Mouse (Mus musculus): ENCODE data around the gene Gna15. TPM values are rescaled to one million over a fixed set of nuclear protein-coding genes. Genes with fewer than 3 reads are reported as not detected.

The Gna15 gene
- polyA plus RNA-seq, 1 experiment = 3.4 TPM

- H3K27ac ChIP-seq (ENCODE audit: insufficient read depth, low read length) = no peak overlapping the region
- peaks cover 13% of the 10 kb centered on the region for H3K4me1 ChIP-seq (ENCODE audit: control insufficient read depth, insufficient read depth, low read length)
- TF ChIP-seq POLR2A (IDR thresholded peaks at IDR 0.05; ENCODE audit: extremely low read depth, insufficient read depth, low read length) = no peak
- no peak for TF ChIP-seq CTCF (IDR thresholded peaks at IDR 0.05; ENCODE audit: extremely low read depth, insufficient read depth, low read length)
- H3K4me3 ChIP-seq (ENCODE audit: insufficient read depth, low read length) = no peak overlapping the region
These were observed 58.0 kb downstream of the Gna15 start for GRCm38 (mm10) chr10:81466066-81466465.

GRCm38 (mm10) chr10:81465265-81465645, 58.8 kb downstream of the Gna15 start:
- Histone ChIP-seq H3K4me3 (ENCODE audit: insufficient read depth, low read length) (no peak overlapping the region), H3K27ac (ENCODE audit: insufficient read depth, low read length) (no peak overlapping the region), H3K4me1 (ENCODE audit: control insufficient read depth, insufficient read depth, low read length) (peaks cover 13% of the 10 kb centered on the region)
- TF ChIP-seq POLR2A (IDR thresholded peaks at IDR 0.05; ENCODE audit: extremely low read depth, insufficient read depth, low read length) (no peak), CTCF (IDR thresholded peaks at IDR 0.05; ENCODE audit: extremely low read depth, insufficient read depth, low read length) (no peak)

- no peak for TF ChIP-seq CTCF (IDR thresholded peaks at IDR 0.05; ENCODE audit: extremely low read depth, insufficient read depth, low read length)
- no peak for TF ChIP-seq POLR2A (IDR thresholded peaks at IDR 0.05; ENCODE audit: extremely low read depth, insufficient read depth, low read length)
- no peak overlapping the region for H3K4me3 ChIP-seq (ENCODE audit: insufficient read depth, low read length)
- H3K27ac ChIP-seq (ENCODE audit: insufficient read depth, low read length) = no peak overlapping the region
- H3K4me1 ChIP-seq (ENCODE audit: control insufficient read depth, insufficient read depth, low read length) = peaks cover 10% of the 10 kb centered on the region
These were observed 59.4 kb downstream of the Gna15 start for GRCm38 (mm10) chr10:81464405-81465264.

GRCm38 (mm10) chr10:81463531-81463930, 60.5 kb downstream of the Gna15 start:
- TF ChIP-seq CTCF (IDR thresholded peaks at IDR 0.05; ENCODE audit: extremely low read depth, insufficient read depth, low read length) (no peak), POLR2A (IDR thresholded peaks at IDR 0.05; ENCODE audit: extremely low read depth, insufficient read depth, low read length) (no peak)
- Histone ChIP-seq H3K4me3 (ENCODE audit: insufficient read depth, low read length) (no peak overlapping the region), H3K4me1 (ENCODE audit: control insufficient read depth, insufficient read depth, low read length) (peaks cover 6% of the 10 kb centered on the region), H3K27ac (ENCODE audit: insufficient read depth, low read length) (no peak overlapping the region)

- no peak overlapping the region for H3K4me3 ChIP-seq (ENCODE audit: insufficient read depth, low read length)
- H3K4me1 ChIP-seq (ENCODE audit: control insufficient read depth, insufficient read depth, low read length) = peaks cover 3% of the 10 kb centered on the region
- no peak overlapping the region for H3K27ac ChIP-seq (ENCODE audit: insufficient read depth, low read length)
- TF ChIP-seq POLR2A (IDR thresholded peaks at IDR 0.05; ENCODE audit: extremely low read depth, insufficient read depth, low read length) (no peak), CTCF (IDR thresholded peaks at IDR 0.05; ENCODE audit: extremely low read depth, insufficient read depth, low read length) (no peak)
These were observed 61.1 kb downstream of the Gna15 start for GRCm38 (mm10) chr10:81462917-81463316.

- Histone ChIP-seq H3K4me1 (ENCODE audit: control insufficient read depth, insufficient read depth, low read length) (peaks cover 1% of the 10 kb centered on the region; the same call in 1 of the 2 replicates), H3K4me3 (ENCODE audit: insufficient read depth, low read length) (no peak overlapping the region), H3K27ac (ENCODE audit: insufficient read depth, low read length) (no peak overlapping the region)
- TF ChIP-seq CTCF (IDR thresholded peaks at IDR 0.05; ENCODE audit: extremely low read depth, insufficient read depth, low read length) (no peak), POLR2A (IDR thresholded peaks at IDR 0.05; ENCODE audit: extremely low read depth, insufficient read depth, low read length) (no peak; the same call in 1 of the 2 replicates)
These were observed 61.6 kb downstream of the Gna15 start for GRCm38 (mm10) chr10:81462415-81462804.

- TF ChIP-seq POLR2A (IDR thresholded peaks at IDR 0.05; ENCODE audit: extremely low read depth, insufficient read depth, low read length) (no peak), CTCF (IDR thresholded peaks at IDR 0.05; ENCODE audit: extremely low read depth, insufficient read depth, low read length) (no peak)
- H3K27ac ChIP-seq (ENCODE audit: insufficient read depth, low read length) = no peak overlapping the region
- peaks cover 1% of the 10 kb centered on the region; the same call in 1 of the 2 replicates for H3K4me1 ChIP-seq (ENCODE audit: control insufficient read depth, insufficient read depth, low read length)
- H3K4me3 ChIP-seq (ENCODE audit: insufficient read depth, low read length) = no peak overlapping the region
These were observed 62.2 kb downstream of the Gna15 start for GRCm38 (mm10) chr10:81461673-81462414.

GRCm38 (mm10) chr10:81460951-81461350, 63.1 kb downstream of the Gna15 start:
- no peak overlapping the region for H3K4me3 ChIP-seq (ENCODE audit: insufficient read depth, low read length)
- no peak overlapping the region for H3K27ac ChIP-seq (ENCODE audit: insufficient read depth, low read length)
- TF ChIP-seq CTCF (IDR thresholded peaks at IDR 0.05; ENCODE audit: extremely low read depth, insufficient read depth, low read length) = no peak
- TF ChIP-seq POLR2A (IDR thresholded peaks at IDR 0.05; ENCODE audit: extremely low read depth, insufficient read depth, low read length) = no peak
- H3K4me1 ChIP-seq (ENCODE audit: control insufficient read depth, insufficient read depth, low read length) = no peaks in the 10 kb centered on the region

- Histone ChIP-seq H3K4me1 (ENCODE audit: control insufficient read depth, insufficient read depth, low read length) (no peaks in the 10 kb centered on the region), H3K4me3 (ENCODE audit: insufficient read depth, low read length) (no peak overlapping the region), H3K27ac (ENCODE audit: insufficient read depth, low read length) (no peak overlapping the region)
- TF ChIP-seq CTCF (IDR thresholded peaks at IDR 0.05; ENCODE audit: extremely low read depth, insufficient read depth, low read length) (no peak), POLR2A (IDR thresholded peaks at IDR 0.05; ENCODE audit: extremely low read depth, insufficient read depth, low read length) (no peak)
These were observed 63.6 kb downstream of the Gna15 start for GRCm38 (mm10) chr10:81460471-81460870.

Measured in cortical plate, adult 2 months (tissue).